Mouse (Mus musculus) liver, adult 2 months (tissue): ENCODE measurements at regions not wholly inside any gene's neighbourhood (a gene's known extent, or its start where the extent isn't known, plus 50 kb on each side); places are given as distances from the start of the nearest gene placed in this dataset.

Experiments
- CTCF ChIP-seq: fragments of 200-500 bp; IDR thresholded peaks from 2 replicates; pipeline ENCODE4 v1.5.1; 2011; ENCODE audit warnings: low read depth, low read length, control low read depth
- POLR2A ChIP-seq: fragments of 200-500 bp; IDR thresholded peaks from 2 replicates; pipeline ENCODE4 v1.6.1; 2011; ENCODE audit warnings: low read length, control low read depth; ENCODE audit not compliant: insufficient read depth; ENCODE audit errors: extremely low read depth

DNA sequence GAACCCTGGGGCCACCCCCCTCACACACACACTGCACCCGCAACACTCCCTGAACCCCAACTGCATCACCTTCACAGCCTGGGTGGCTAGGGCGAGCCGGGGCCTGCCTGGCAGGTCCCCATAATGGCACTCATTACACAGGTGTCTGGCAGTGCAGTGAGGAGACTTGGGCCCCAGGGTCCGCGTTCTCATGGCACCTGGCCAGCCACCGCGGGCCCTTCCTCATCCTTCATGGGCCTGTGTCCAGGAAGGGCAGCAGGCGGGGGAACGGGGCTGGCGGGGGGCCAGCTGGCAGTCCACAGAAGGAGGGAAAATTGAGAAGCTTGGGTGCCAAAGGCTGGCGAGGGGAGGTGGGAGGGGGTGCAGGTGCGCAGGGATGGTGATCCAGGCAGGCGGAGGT is 78.3 kb upstream of the Tmem189 start:
- TF ChIP-seq CTCF (no peak), POLR2A (no peak)
